Mouse (Mus musculus) forebrain, postnatal 0 days (tissue): ENCODE measurements at regions not wholly inside any gene's neighbourhood (a gene's known extent, or its start where the extent isn't known, plus 50 kb on each side); places are given as distances from the start of the nearest gene placed in this dataset.

Experiments
- ATAC-seq: fragments of 200-750 bp; cut with Nextera tagmentation; 2 replicates; pipeline ENCODE4 v1.8.0; 2017; ENCODE audit warnings: mild to moderate bottlenecking, moderate library complexity
- DNase-seq: peaks from one replicate; pipeline ENCODE4 v3.0.0-alpha.2; 2015
- H3K27ac ChIP-seq: fragments of 300-500 bp; sonication (generic); 2 replicates; pipeline ENCODE4 v1.5.1; 2014; ENCODE audit warnings: low read depth, mild to moderate bottlenecking, antibody characterized with exemption, low read length, moderate library complexity, mixed read lengths
- H3K27me3 ChIP-seq: fragments of 300-500 bp; sonication (generic); 2 replicates; pipeline ENCODE4 v1.6.1; 2014; ENCODE audit warnings: mild to moderate bottlenecking, low read length, mixed read lengths; ENCODE audit not compliant: insufficient read depth
- H3K36me3 ChIP-seq: fragments of 300-500 bp; sonication (generic); 2 replicates; pipeline ENCODE4 v1.6.1; 2014; ENCODE audit warnings: mild to moderate bottlenecking, moderate library complexity; ENCODE audit not compliant: insufficient read depth
- H3K4me1 ChIP-seq: fragments of 300-500 bp; sonication (generic); 2 replicates; pipeline ENCODE4 v1.6.1; 2014; ENCODE audit warnings: antibody characterized with exemption; ENCODE audit not compliant: insufficient read depth
- H3K4me2 ChIP-seq: fragments of 300-500 bp; sonication (generic); 2 replicates; pipeline ENCODE4 v1.6.1; 2014; ENCODE audit warnings: low read depth, mild to moderate bottlenecking, moderate library complexity
- H3K4me3 ChIP-seq: fragments of 300-500 bp; sonication (generic); 2 replicates; pipeline ENCODE4 v1.5.1; 2014; ENCODE audit warnings: low read depth, low read length, mixed read lengths
- H3K9ac ChIP-seq: fragments of 300-500 bp; sonication (generic); 2 replicates; pipeline ENCODE4 v1.6.1; 2014; ENCODE audit warnings: mild to moderate bottlenecking
- H3K9me3 ChIP-seq: fragments of 300-500 bp; sonication (generic); 2 replicates; pipeline ENCODE4 v1.6.1; 2016; ENCODE audit warnings: low read length
- CTCF ChIP-seq: sonication (generic); IDR thresholded peaks from 2 replicates; pipeline ENCODE4 v1.5.1; 2016; ENCODE audit warnings: antibody characterized with exemption, control low read depth, low read depth
- WGBS: fragments of 180-500 bp; shearing (Covaris S2); extraction: QIAGEN DNeasy Blood & Tissue Kit; methylation state at CpG from one replicate; pipeline ENCODE4 v1.1.7; 2014; 5-methylcytosine and 5-hydroxymethylcytosine counted together

DNA sequence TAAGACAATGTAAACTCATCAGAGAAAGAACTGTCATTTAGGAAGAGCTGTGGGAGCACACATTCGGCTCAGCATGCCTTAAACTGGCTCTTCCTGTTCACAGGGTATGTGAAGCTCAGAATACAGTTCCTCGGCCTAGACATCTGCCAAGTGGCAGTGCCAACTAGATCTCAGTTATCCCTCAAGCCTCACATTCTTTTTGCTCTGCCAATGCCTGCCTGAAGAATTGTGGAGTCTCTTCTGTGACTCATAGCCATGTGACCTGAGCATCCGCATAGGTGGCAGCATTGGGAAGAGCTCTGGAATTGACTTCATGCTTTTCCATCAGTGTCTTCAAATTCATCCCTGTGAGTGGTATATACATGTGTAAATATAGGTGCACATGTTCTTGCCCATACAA, 59.7 kb downstream of the Prlhr start:
- no peak for DNase-seq
- peak; percentile 40; the same call in 1 of the 2 replicates for ATAC-seq
- no peak overlapping the region for H3K27ac ChIP-seq
- H3K36me3 ChIP-seq, result no peaks in the 10 kb centered on the region
- no peak overlapping the region for H3K9ac ChIP-seq
- TF ChIP-seq CTCF, result no peak
- H3K4me1 ChIP-seq, result no peaks in the 10 kb centered on the region
- H3K27me3 ChIP-seq, result no peaks in the 10 kb centered on the region
- H3K4me3 ChIP-seq, result no peak overlapping the region
- no peak overlapping the region for H3K4me2 ChIP-seq
- WGBS, result 78% methylated on average over 3 of the region's 3 CpGs
- no peaks in the 10 kb centered on the region for H3K9me3 ChIP-seq

GRCm38 (mm10) chr19:60399425-60399824, 68.7 kb downstream of the Prlhr start:
- Histone ChIP-seq H3K4me2 (no peak overlapping the region), H3K36me3 (no peaks in the 10 kb centered on the region), H3K27ac (no peak overlapping the region), H3K9ac (no peak overlapping the region), H3K9me3 (no peaks in the 10 kb centered on the region), H3K27me3 (no peaks in the 10 kb centered on the region), H3K4me1 (no peaks in the 10 kb centered on the region), H3K4me3 (no peak overlapping the region)
- WGBS, result 82% methylated on average over 3 of the region's 3 CpGs
- ATAC-seq (no peak), DNase-seq (no peak)
- TF ChIP-seq CTCF, result no peak

DNA sequence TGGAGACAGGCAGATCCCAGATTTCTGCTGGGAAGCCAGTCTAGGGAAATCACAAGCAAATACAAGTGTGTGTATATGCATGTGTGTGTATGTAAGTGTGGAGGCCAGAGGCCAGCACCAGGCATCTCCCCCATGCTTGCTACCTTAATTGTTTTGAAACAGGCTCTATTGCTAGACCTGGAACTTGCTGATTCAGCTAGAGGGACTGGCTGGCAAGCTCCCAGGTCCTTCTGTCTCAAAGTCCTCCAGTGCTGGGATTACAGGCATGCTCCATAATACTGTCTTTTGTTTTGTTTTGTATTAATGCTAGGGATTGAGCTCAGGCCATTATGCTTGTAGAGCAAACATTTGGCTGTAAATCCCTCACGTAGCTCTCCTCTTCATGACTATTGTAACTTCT, 70.4 kb downstream of the Prlhr start:
- no peak for DNase-seq
- H3K9me3 ChIP-seq, result no peaks in the 10 kb centered on the region

DNA sequence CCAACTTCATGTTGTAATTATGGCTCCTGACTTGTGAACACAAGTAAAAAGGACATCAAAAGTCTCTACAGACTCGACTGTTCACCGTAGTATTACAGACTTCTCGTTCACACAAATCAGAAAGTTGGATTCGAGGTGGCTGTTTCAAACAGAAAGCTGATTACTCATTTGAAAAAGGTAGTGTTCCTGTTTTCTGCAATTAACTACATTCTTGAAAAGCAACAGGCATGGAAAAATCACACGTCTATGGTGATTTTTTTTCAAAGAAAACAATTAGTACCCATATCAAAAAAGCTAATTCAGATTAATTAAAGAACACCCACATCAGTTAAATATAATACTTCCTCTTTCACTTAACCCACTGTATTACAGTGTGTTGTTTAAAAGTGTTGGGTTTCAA, 71.5 kb downstream of the Prlhr start:
- H3K36me3 ChIP-seq, result no peaks in the 10 kb centered on the region
- ATAC-seq (no peak), DNase-seq (no peak)
- no peak overlapping the region for H3K4me3 ChIP-seq
- no peak for TF ChIP-seq CTCF
- no peak overlapping the region for H3K9ac ChIP-seq
- H3K4me2 ChIP-seq, result no peak overlapping the region
- H3K9me3 ChIP-seq, result no peaks in the 10 kb centered on the region
- H3K4me1 ChIP-seq, result no peaks in the 10 kb centered on the region
- WGBS, result 44% methylated on average over 5 of the region's 5 CpGs
- H3K27me3 ChIP-seq, result no peaks in the 10 kb centered on the region
- no peak overlapping the region for H3K27ac ChIP-seq

More for the DNA sequence above, 70.4 kb downstream of the Prlhr start:
- Histone ChIP-seq H3K27ac (no peak overlapping the region), H3K9ac (no peak overlapping the region), H3K4me2 (no peak overlapping the region), H3K27me3 (no peaks in the 10 kb centered on the region), H3K36me3 (no peaks in the 10 kb centered on the region), H3K4me1 (no peaks in the 10 kb centered on the region), H3K4me3 (no peak overlapping the region)
- TF ChIP-seq CTCF, result no peak
- WGBS, result 14% methylated on average over 1 of the region's 1 CpGs
- ATAC-seq, result no peak

- no peak for TF ChIP-seq CTCF
- Histone ChIP-seq H3K4me2 (no peak overlapping the region), H3K27me3 (no peaks in the 10 kb centered on the region), H3K4me3 (no peak overlapping the region), H3K9me3 (no peaks in the 10 kb centered on the region), H3K36me3 (no peaks in the 10 kb centered on the region), H3K4me1 (no peaks in the 10 kb centered on the region), H3K27ac (no peak overlapping the region), H3K9ac (no peak overlapping the region)
- ATAC-seq (no peak), DNase-seq (no peak)
- 75% methylated on average over 3 of the region's 3 CpGs for WGBS
These were observed 81.4 kb downstream of the Prlhr start for GRCm38 (mm10) chr19:60386563-60387241.

DNA sequence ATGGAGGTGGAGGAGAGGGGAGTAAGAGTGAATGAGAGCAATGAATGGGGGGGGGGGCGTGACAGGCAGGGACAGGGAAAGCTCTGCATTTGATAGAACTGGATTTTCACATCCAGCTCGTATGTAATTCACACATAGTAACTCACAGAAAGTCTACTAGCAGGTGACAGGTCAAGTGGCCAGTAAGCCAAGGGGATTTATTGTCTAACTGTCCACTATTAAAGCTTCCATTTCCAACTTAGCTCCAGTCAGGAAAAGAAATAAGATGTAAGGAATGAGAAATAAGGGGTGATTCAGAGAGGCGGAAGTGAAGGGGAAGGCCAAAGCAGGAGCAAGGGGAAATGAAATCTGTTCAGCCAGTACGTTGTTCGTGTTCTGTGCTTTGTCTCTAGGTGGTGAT, 83.4 kb downstream of the Prlhr start:
- H3K27ac ChIP-seq, result no peak overlapping the region
- H3K4me2 ChIP-seq, result no peak overlapping the region
- TF ChIP-seq CTCF, result no peak
- no peaks in the 10 kb centered on the region for H3K27me3 ChIP-seq
- H3K9me3 ChIP-seq, result no peaks in the 10 kb centered on the region
- DNase-seq (no peak), ATAC-seq (no peak)
- H3K9ac ChIP-seq, result no peak overlapping the region
- no peaks in the 10 kb centered on the region for H3K4me1 ChIP-seq
- 70% methylated on average over 5 of the region's 5 CpGs for WGBS
- no peaks in the 10 kb centered on the region for H3K36me3 ChIP-seq
- H3K4me3 ChIP-seq, result no peak overlapping the region

DNA sequence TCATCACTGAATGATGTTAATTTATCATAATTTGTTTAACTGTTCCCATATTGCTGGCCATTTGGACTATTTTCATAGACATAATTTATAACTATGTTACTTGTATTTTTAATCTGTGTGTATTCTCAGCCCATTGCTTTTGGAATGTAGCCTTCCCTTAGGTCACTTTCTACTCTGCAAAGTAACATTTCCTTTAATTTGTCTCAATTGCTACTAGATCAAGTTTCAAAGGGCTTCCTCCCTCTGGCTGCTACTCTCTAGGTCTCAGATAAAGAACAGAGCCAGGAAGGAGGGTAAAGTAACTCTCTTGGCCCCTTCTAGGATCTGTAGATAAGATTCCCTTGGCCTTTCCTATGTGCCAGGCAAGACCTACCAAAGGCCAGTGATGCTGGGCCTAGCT, 85.4 kb downstream of the Prlhr start:
- no peak overlapping the region for H3K9ac ChIP-seq
- no peak for ATAC-seq

More for the DNA sequence above, 85.4 kb downstream of the Prlhr start:
- no peaks in the 10 kb centered on the region for H3K9me3 ChIP-seq
- H3K4me3 ChIP-seq, result no peak overlapping the region
- H3K4me1 ChIP-seq, result no peaks in the 10 kb centered on the region
- H3K4me2 ChIP-seq, result no peak overlapping the region
- H3K27me3 ChIP-seq, result no peaks in the 10 kb centered on the region
- H3K27ac ChIP-seq, result no peak overlapping the region
- no peak for TF ChIP-seq CTCF
- H3K36me3 ChIP-seq, result no peaks in the 10 kb centered on the region
- no peak for DNase-seq
